Mouse (Mus musculus): Measurements from ENCODE around the gene Matk. TPM values are rescaled to one million over a fixed set of nuclear protein-coding genes. Genes with fewer than 3 reads are reported as not detected.

The Matk gene
- polyA plus RNA-seq, 1 experiment from 2014 or later = 2.7 TPM

DNA sequence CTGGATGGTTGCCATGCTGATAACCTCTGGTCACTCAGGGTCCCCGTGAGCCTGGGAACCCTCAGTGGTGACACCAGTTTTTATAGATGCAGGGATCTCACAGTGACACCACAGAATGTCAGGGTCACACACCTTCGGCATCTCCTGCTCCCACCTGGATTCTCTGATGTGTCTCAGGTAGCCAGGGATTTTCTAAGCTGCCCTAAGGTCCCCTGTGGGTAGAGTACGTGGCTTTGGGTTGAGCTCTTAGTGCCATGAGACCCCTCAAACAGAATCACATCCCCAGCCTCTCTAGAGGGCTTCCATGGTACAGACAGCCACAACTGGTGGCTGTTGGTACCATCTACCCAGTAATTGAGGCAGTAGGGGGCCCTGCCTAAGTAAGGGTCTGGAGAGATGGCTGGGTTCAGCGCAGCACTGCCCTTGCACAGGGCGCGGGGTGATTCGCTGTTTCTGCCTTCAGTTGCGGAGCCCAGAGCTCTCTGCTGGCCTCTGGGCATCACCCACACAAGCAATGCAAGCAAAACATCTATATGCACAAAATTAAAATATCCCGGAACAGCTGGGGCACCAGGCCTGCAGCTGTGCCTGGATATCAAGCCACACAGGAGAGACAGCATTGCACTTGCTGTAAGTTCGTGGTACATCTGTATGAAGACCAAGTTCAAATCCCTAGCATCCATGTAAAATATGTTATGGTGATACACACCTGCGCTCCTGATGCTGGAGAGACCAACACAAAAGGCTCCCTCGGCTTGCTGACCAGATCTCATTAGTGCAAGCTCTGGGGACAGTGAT lies 16.1 kb upstream of the Matk start:
- Histone ChIP-seq H3K4me2 (ENCODE audit: low read depth, low read length) (no peak overlapping the region), H3K27me3 (ENCODE audit: control insufficient read depth, insufficient read depth, low read length) (peaks cover 30% of the 10 kb centered on the region), H3K27ac (ENCODE audit: low read length) (no peak overlapping the region), H3K36me3 (ENCODE audit: control insufficient read depth, insufficient read depth) (no peaks in the 10 kb centered on the region), H3K4me1 (ENCODE audit: control insufficient read depth, insufficient read depth, low read length) (0 out of 2 replicates have a peak, but pooled peaks cover 4% of the 10 kb centered on the region), H3K4me3 (ENCODE audit: low read length) (no peak overlapping the region), H3K9me3 (replicated peaks; ENCODE audit: control insufficient read depth, low read length) (no peaks in the 10 kb centered on the region), H3K9ac (ENCODE audit: low read length) (no peak overlapping the region; the same call in 1 of the 2 replicates)
- 84% methylated on average over 12 of the region's 12 CpGs for WGBS
- ATAC-seq (replicated peaks; ENCODE audit: extremely low read depth, insufficient read depth, low FRiP score) = no peak

DNA sequence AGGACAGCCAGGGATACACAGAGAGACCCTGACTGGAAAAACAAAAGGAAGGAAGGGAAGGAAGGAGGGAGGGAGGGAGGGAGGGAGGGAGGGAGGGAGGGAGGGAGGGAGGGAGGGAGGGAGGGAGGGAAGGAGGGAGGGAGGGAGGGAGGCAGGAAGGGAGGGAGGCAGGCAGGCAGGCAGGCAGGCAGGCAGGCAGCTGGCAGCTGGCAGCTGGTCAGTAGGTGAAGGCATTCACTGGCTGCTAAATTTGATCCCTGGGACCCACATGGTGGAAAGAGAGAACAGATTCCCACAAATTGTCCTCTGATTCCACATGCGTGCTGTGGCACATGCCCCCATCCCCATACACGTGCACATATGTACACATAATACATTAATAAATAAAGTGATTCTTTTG lies 14.1 kb upstream of the Matk start:
- Histone ChIP-seq H3K4me2 (ENCODE audit: low read depth, low read length) (no peak overlapping the region), H3K4me3 (ENCODE audit: low read length) (no peak overlapping the region), H3K27me3 (ENCODE audit: control insufficient read depth, insufficient read depth, low read length) (peaks cover 27% of the 10 kb centered on the region), H3K27ac (ENCODE audit: low read length) (no peak overlapping the region), H3K4me1 (ENCODE audit: control insufficient read depth, insufficient read depth, low read length) (0 out of 2 replicates have a peak, but pooled peaks cover under 1% of the 10 kb centered on the region), H3K36me3 (ENCODE audit: control insufficient read depth, insufficient read depth) (no peaks in the 10 kb centered on the region), H3K9me3 (replicated peaks; ENCODE audit: control insufficient read depth, low read length) (no peaks in the 10 kb centered on the region), H3K9ac (ENCODE audit: low read length) (no peak overlapping the region)
- WGBS = 84% methylated on average over 2 of the region's 2 CpGs
- no peak for ATAC-seq (replicated peaks; ENCODE audit: extremely low read depth, insufficient read depth, low FRiP score)

DNA sequence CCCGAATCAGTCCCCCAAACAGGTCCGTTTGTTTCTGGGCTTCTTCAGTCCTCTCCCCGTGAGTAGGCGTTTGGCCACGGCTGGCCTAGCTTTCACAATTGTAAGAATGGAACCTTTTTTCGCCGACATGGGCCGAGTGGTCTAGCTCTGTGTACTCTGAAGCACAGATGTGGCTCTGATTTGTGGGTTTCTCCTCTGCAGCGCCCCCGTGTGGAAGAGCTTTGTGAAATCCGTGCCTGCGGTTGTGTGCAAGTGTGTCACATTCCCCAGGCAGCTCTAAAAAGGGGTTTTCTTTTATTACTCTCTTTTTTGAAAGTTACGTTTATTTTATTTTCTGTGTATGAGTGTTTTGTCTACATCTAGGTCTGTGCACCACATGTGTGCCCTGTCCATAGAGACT lies 11.9 kb upstream of the Matk start:
- H3K36me3 ChIP-seq (ENCODE audit: control insufficient read depth, insufficient read depth) = no peaks in the 10 kb centered on the region
- 31% methylated on average over 13 of the region's 13 CpGs for WGBS
- no peaks in the 10 kb centered on the region for H3K4me1 ChIP-seq (ENCODE audit: control insufficient read depth, insufficient read depth, low read length)
- ATAC-seq (replicated peaks; ENCODE audit: extremely low read depth, insufficient read depth, low FRiP score) = no peak
- H3K9me3 ChIP-seq (replicated peaks; ENCODE audit: control insufficient read depth, low read length) = no peaks in the 10 kb centered on the region
- no peak overlapping the region for H3K27ac ChIP-seq (ENCODE audit: low read length)
- H3K4me2 ChIP-seq (ENCODE audit: low read depth, low read length) = no peak overlapping the region
- peaks cover 27% of the 10 kb centered on the region for H3K27me3 ChIP-seq (ENCODE audit: control insufficient read depth, insufficient read depth, low read length)
- H3K9ac ChIP-seq (ENCODE audit: low read length) = no peak overlapping the region
- H3K4me3 ChIP-seq (ENCODE audit: low read length) = no peak overlapping the region

DNA sequence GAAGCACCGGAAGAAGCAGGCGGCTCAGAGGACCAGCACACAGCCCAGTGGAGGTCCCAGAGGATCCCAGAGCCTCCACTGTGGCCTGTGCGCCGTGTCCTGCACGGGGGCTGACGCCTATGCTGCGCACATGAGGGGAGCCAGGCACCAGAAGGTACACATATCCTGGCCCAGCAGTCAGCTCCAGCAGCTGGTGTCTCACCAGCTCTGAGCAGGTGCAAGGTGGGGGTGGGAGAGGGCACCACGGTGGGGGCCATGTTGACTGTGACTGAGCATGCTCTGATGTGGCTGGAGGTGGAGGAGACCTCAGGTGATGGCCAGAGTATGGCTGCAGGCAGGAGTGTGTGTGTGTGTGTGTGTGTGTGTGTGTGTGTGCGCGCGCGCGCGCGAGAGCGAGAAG lies 10.7 kb upstream of the Matk start:
- H3K27me3 ChIP-seq (ENCODE audit: control insufficient read depth, insufficient read depth, low read length) = peaks cover 27% of the 10 kb centered on the region

DNA sequence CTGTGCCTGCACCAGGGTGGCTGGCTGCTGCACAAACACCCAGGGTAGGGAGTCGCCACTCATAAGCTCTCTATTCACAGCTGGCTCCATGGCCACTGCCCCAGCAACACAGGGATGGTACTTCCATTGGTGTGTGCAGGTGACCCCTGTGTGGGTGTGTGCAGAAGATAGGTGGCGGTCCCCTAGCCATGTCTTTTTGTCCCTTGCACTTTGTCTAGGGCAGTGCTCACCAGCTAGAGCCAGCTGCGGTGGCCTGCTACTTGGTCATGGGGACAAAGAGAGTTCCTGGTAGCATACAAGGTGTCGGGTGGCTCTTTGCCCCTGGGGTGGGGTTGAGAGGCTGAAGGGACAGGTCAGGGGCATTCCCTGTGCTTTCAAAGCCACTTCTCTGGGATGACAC lies 8.6 kb upstream of the Matk start:
- Histone ChIP-seq H3K4me2 (ENCODE audit: low read depth, low read length) (no peak overlapping the region), H3K4me1 (ENCODE audit: control insufficient read depth, insufficient read depth, low read length) (no peaks in the 10 kb centered on the region), H3K9ac (ENCODE audit: low read length) (no peak overlapping the region), H3K4me3 (ENCODE audit: low read length) (no peak overlapping the region), H3K36me3 (ENCODE audit: control insufficient read depth, insufficient read depth) (no peaks in the 10 kb centered on the region), H3K9me3 (replicated peaks; ENCODE audit: control insufficient read depth, low read length) (no peaks in the 10 kb centered on the region), H3K27me3 (ENCODE audit: control insufficient read depth, insufficient read depth, low read length) (peaks cover 22% of the 10 kb centered on the region), H3K27ac (ENCODE audit: low read length) (no peak overlapping the region)
- no peak for ATAC-seq (replicated peaks; ENCODE audit: extremely low read depth, insufficient read depth, low FRiP score)
- 78% methylated on average over 4 of the region's 4 CpGs for WGBS

More for the DNA sequence above, 10.7 kb upstream of the Matk start:
- H3K9me3 ChIP-seq (replicated peaks; ENCODE audit: control insufficient read depth, low read length) = no peaks in the 10 kb centered on the region
- no peaks in the 10 kb centered on the region for H3K4me1 ChIP-seq (ENCODE audit: control insufficient read depth, insufficient read depth, low read length)
- H3K4me2 ChIP-seq (ENCODE audit: low read depth, low read length) = no peak overlapping the region
- ATAC-seq (replicated peaks; ENCODE audit: extremely low read depth, insufficient read depth, low FRiP score) = no peak
- H3K27ac ChIP-seq (ENCODE audit: low read length) = no peak overlapping the region
- H3K36me3 ChIP-seq (ENCODE audit: control insufficient read depth, insufficient read depth) = no peaks in the 10 kb centered on the region
- H3K4me3 ChIP-seq (ENCODE audit: low read length) = no peak overlapping the region
- 87% methylated on average over 16 of the region's 16 CpGs for WGBS
- H3K9ac ChIP-seq (ENCODE audit: low read length) = no peak overlapping the region

DNA sequence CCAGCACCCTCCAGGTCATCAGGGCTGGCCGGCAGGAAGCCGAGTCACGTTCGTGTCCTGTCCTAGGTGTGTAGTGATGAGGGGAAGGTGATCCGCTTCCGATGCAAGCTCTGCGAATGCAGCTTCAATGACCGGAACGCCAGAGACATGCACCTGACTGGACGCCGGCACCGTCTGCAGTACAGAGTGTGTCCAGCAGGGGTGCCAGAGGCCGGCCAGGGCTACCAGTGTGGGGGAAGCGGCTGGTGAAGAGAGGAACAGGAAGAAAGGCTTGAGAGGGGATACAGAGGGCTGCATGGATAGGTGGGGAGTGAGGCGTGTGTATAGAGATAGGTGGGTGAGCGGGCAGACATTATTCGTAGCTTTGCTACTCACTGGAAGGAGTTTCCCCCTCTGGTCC lies 8.1 kb upstream of the Matk start:
- 7% methylated on average over 17 of the region's 17 CpGs for WGBS
- H3K27ac ChIP-seq (ENCODE audit: low read length) = no peak overlapping the region
- ATAC-seq (replicated peaks; ENCODE audit: extremely low read depth, insufficient read depth, low FRiP score) = no peak; the same call in 1 of the 2 replicates

DNA sequence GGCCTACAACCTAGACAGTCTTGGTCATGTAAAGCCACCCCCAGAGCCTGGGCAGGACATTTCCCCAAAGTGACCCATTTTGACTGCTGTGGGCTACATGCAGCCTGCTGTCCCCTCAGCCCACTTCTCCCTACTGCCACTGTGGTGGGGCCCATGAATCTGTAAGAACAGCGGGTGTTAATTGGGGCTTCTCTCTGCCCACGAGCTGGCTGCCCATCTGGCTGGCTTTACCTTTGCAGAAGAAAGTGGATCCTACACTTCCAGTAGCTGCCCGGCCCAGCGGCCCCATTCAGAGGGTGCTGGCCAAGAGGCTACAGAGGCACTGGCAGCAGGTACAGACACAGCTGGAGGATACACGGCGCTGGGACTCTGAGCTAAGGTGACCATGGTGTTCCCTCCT lies 7.6 kb upstream of the Matk start:
- H3K4me3 ChIP-seq (ENCODE audit: low read length) = no peak overlapping the region
- H3K27ac ChIP-seq (ENCODE audit: low read length) = no peak overlapping the region
- 84% methylated on average over 6 of the region's 6 CpGs for WGBS
- no peaks in the 10 kb centered on the region for H3K36me3 ChIP-seq (ENCODE audit: control insufficient read depth, insufficient read depth)
- no peak overlapping the region for H3K4me2 ChIP-seq (ENCODE audit: low read depth, low read length)
- ATAC-seq (replicated peaks; ENCODE audit: extremely low read depth, insufficient read depth, low FRiP score) = no peak
- H3K4me1 ChIP-seq (ENCODE audit: control insufficient read depth, insufficient read depth, low read length) = no peaks in the 10 kb centered on the region
- peaks cover 15% of the 10 kb centered on the region for H3K27me3 ChIP-seq (ENCODE audit: control insufficient read depth, insufficient read depth, low read length)
- H3K9ac ChIP-seq (ENCODE audit: low read length) = no peak overlapping the region
- no peaks in the 10 kb centered on the region for H3K9me3 ChIP-seq (replicated peaks; ENCODE audit: control insufficient read depth, low read length)

More for the DNA sequence above, 8.1 kb upstream of the Matk start:
- Histone ChIP-seq H3K9me3 (replicated peaks; ENCODE audit: control insufficient read depth, low read length) (no peaks in the 10 kb centered on the region), H3K36me3 (ENCODE audit: control insufficient read depth, insufficient read depth) (no peaks in the 10 kb centered on the region), H3K4me3 (ENCODE audit: low read length) (no peak overlapping the region), H3K9ac (ENCODE audit: low read length) (no peak overlapping the region), H3K4me2 (ENCODE audit: low read depth, low read length) (no peak overlapping the region), H3K27me3 (ENCODE audit: control insufficient read depth, insufficient read depth, low read length) (peaks cover 18% of the 10 kb centered on the region), H3K4me1 (ENCODE audit: control insufficient read depth, insufficient read depth, low read length) (no peaks in the 10 kb centered on the region)

DNA sequence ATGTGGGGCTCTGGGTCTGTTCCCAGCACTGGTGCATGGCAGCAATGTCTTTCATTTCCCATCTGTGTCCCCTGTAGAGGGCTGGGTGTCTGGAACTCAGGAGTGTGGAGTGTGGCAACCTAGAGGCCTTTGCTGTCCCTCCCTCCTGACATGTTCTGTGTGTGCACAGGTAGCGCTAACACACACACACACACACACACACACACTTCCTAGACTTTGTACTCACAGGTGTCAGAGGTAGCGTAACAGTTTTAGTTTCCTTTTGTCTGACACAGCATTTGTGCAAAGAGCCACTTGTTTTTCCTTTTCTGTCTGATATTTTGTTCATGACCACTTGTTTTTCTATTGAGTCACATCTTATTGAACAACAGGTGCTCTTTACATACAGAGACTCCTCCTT lies 4.9 kb upstream of the Matk start:
- Histone ChIP-seq H3K9me3 (replicated peaks; ENCODE audit: control insufficient read depth, low read length) (no peaks in the 10 kb centered on the region), H3K4me3 (ENCODE audit: low read length) (no peak overlapping the region), H3K36me3 (ENCODE audit: control insufficient read depth, insufficient read depth) (no peaks in the 10 kb centered on the region), H3K4me2 (ENCODE audit: low read depth, low read length) (no peak overlapping the region), H3K27ac (ENCODE audit: low read length) (no peak overlapping the region), H3K4me1 (ENCODE audit: control insufficient read depth, insufficient read depth, low read length) (no peaks in the 10 kb centered on the region; the same call in 1 of the 2 replicates), H3K27me3 (ENCODE audit: control insufficient read depth, insufficient read depth, low read length) (peaks cover 21% of the 10 kb centered on the region), H3K9ac (ENCODE audit: low read length) (no peak overlapping the region)
- no peak for ATAC-seq (replicated peaks; ENCODE audit: extremely low read depth, insufficient read depth, low FRiP score)
- WGBS = 81% methylated on average over 2 of the region's 2 CpGs

DNA sequence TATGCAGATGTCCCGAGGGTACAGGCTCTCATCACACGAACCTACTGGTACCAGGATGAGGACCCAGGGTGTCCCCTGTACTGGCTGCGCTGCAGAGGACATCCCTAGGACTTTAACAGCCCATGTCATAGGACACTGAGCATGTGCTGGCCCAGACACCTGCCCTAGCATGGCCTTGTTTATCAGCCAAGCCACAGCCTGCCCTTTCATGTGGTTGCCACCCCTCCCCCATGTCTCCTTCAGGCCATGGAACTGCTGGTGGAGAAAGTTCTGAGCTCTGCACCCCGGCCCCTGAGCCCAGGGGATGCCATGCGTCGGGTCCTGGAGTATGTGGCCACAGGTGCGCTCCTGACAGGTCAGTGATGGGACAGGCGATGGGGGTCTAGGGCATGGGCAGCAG lies 3.3 kb upstream of the Matk start:
- Histone ChIP-seq H3K36me3 (ENCODE audit: control insufficient read depth, insufficient read depth) (no peaks in the 10 kb centered on the region), H3K27ac (ENCODE audit: low read length) (no peak overlapping the region), H3K4me3 (ENCODE audit: low read length) (no peak overlapping the region), H3K9ac (ENCODE audit: low read length) (no peak overlapping the region), H3K4me1 (ENCODE audit: control insufficient read depth, insufficient read depth, low read length) (no peaks in the 10 kb centered on the region; the same call in 1 of the 2 replicates), H3K4me2 (ENCODE audit: low read depth, low read length) (no peak overlapping the region), H3K9me3 (replicated peaks; ENCODE audit: control insufficient read depth, low read length) (no peaks in the 10 kb centered on the region), H3K27me3 (ENCODE audit: control insufficient read depth, insufficient read depth, low read length) (peaks cover 36% of the 10 kb centered on the region)
- WGBS = 80% methylated on average over 8 of the region's 8 CpGs
- no peak for ATAC-seq (replicated peaks; ENCODE audit: extremely low read depth, insufficient read depth, low FRiP score)
